Mouse (Mus musculus) small intestine, adult 2 months (tissue): Measurements from ENCODE around the gene Hnrnph3. TPM values are rescaled to one million over a fixed set of nuclear protein-coding genes. Genes with fewer than 3 reads are reported as not detected.

Experiments
- H3K27ac ChIP-seq: fragments of 200-500 bp; 2 replicates; pipeline ENCODE4 v1.5.1; 2012; ENCODE audit warnings: low read depth, low read length, control low read depth, inconsistent platforms; ENCODE audit not compliant: insufficient read depth
- H3K27me3 ChIP-seq: fragments of 200-500 bp; 2 replicates; pipeline ENCODE4 v1.6.1; 2012; ENCODE audit warnings: mild to moderate bottlenecking, moderate library complexity, low read length, inconsistent platforms; ENCODE audit not compliant: control insufficient read depth, insufficient read depth
- H3K36me3 ChIP-seq: fragments of 200-500 bp; 2 replicates; pipeline ENCODE4 v1.6.1; 2012; ENCODE audit warnings: mild to moderate bottlenecking, low read length, control low read depth, inconsistent platforms; ENCODE audit not compliant: control insufficient read depth, insufficient read depth
- H3K4me1 ChIP-seq: fragments of 200-500 bp; 2 replicates; pipeline ENCODE4 v1.6.1; 2012; ENCODE audit warnings: low read length, inconsistent platforms, mixed read lengths; ENCODE audit not compliant: control insufficient read depth, insufficient read depth, insufficient read length
- H3K4me3 ChIP-seq: fragments of 200-500 bp; 2 replicates; pipeline ENCODE4 v1.5.1; 2012; ENCODE audit warnings: low read depth, mild to moderate bottlenecking, control low read depth, inconsistent platforms, low read length, moderate library complexity
- CTCF ChIP-seq: fragments of 200-500 bp; IDR thresholded peaks from 2 replicates; pipeline ENCODE4 v1.5.1; 2012; ENCODE audit warnings: low read depth, mild to moderate bottlenecking, control low read depth, inconsistent platforms, low read length, moderate library complexity, mixed read lengths; ENCODE audit not compliant: insufficient replicate concordance, insufficient read length; ENCODE audit errors: extremely low read depth
- POLR2A ChIP-seq: fragments of 200-500 bp; IDR thresholded peaks from 2 replicates; pipeline ENCODE4 v1.6.1; 2012; ENCODE audit warnings: low read depth, mild to moderate bottlenecking, control low read depth, inconsistent platforms, low read length, moderate library complexity
- WGBS: fragments of 180-500 bp; shearing (Covaris S2); methylation state at CpG from one replicate; pipeline ENCODE4 v1.1.7; 2018; 5-methylcytosine and 5-hydroxymethylcytosine counted together
- polyA plus RNA-seq: library from polyadenylated mRNA; depleted of rRNA; stranded (reverse); fragments of >200 nt; gene quantifications from 2 replicates; pipeline ENCODE4 v1.2.3, GENCODE M21; 2012

Hnrnph3 gene
- polyA plus RNA-seq, 1 experiment: 9.4 TPM

- TF ChIP-seq POLR2A (no peak), CTCF (no peak)
- no peaks in the 10 kb centered on the region for H3K27me3 ChIP-seq
- H3K4me1 ChIP-seq: no peaks in the 10 kb centered on the region
- 84% methylated on average over 6 of the region's 6 CpGs for WGBS
- peaks cover 49% of the 10 kb centered on the region for H3K36me3 ChIP-seq
- no peak overlapping the region for H3K4me3 ChIP-seq
- no peak overlapping the region for H3K27ac ChIP-seq
Measured at GRCm38 (mm10) chr10:63011556-63011955, 12.5 kb downstream of the Hnrnph3 start.

- Histone ChIP-seq H3K4me3 (no peak overlapping the region), H3K27ac (no peak overlapping the region), H3K27me3 (no peaks in the 10 kb centered on the region), H3K4me1 (no peaks in the 10 kb centered on the region), H3K36me3 (peaks cover 44% of the 10 kb centered on the region)
- WGBS: 76% methylated on average over 4 of the region's 4 CpGs
- no peak for TF ChIP-seq CTCF
Measured at GRCm38 (mm10) chr10:63010268-63010667, 13.7 kb downstream of the Hnrnph3 start.

GRCm38 (mm10) chr10:63008193-63008592, 15.8 kb downstream of the Hnrnph3 start:
- Histone ChIP-seq H3K36me3 (peaks cover 44% of the 10 kb centered on the region), H3K27me3 (no peaks in the 10 kb centered on the region), H3K4me1 (no peaks in the 10 kb centered on the region), H3K4me3 (no peak overlapping the region), H3K27ac (no peak overlapping the region)
- TF ChIP-seq POLR2A (no peak), CTCF (no peak)
- 46% methylated on average over 3 of the region's 3 CpGs for WGBS

GRCm38 (mm10) chr10:63004556-63004955, 19.5 kb downstream of the Hnrnph3 start:
- TF ChIP-seq CTCF (no peak), POLR2A (no peak)
- no peaks in the 10 kb centered on the region for H3K27me3 ChIP-seq
- H3K27ac ChIP-seq: no peak overlapping the region
- 93% methylated on average over 9 of the region's 9 CpGs for WGBS
- peaks cover 44% of the 10 kb centered on the region for H3K36me3 ChIP-seq
- no peak overlapping the region for H3K4me3 ChIP-seq
- no peaks in the 10 kb centered on the region for H3K4me1 ChIP-seq

GRCm38 (mm10) chr10:63003252-63003651, 20.8 kb downstream of the Hnrnph3 start:
- WGBS: 77% methylated on average over 9 of the region's 9 CpGs

GRCm38 (mm10) chr10:63000584-63000983, 23.4 kb downstream of the Hnrnph3 start:
- TF ChIP-seq CTCF (no peak), POLR2A (no peak)
- H3K4me3 ChIP-seq: no peak overlapping the region
- peaks cover 47% of the 10 kb centered on the region for H3K36me3 ChIP-seq
- H3K27ac ChIP-seq: no peak overlapping the region
- H3K27me3 ChIP-seq: no peaks in the 10 kb centered on the region
- 76% methylated on average over 9 of the region's 9 CpGs for WGBS
- H3K4me1 ChIP-seq: no peaks in the 10 kb centered on the region

More at GRCm38 (mm10) chr10:63003252-63003651, 20.8 kb downstream of the Hnrnph3 start:
- no peaks in the 10 kb centered on the region for H3K27me3 ChIP-seq
- H3K36me3 ChIP-seq: peaks cover 44% of the 10 kb centered on the region
- H3K27ac ChIP-seq: no peak overlapping the region
- no peaks in the 10 kb centered on the region for H3K4me1 ChIP-seq
- H3K4me3 ChIP-seq: no peak overlapping the region
- no peak for TF ChIP-seq POLR2A
- TF ChIP-seq CTCF: no peak

- Histone ChIP-seq H3K36me3 (peaks cover 51% of the 10 kb centered on the region), H3K27me3 (no peaks in the 10 kb centered on the region), H3K4me1 (no peaks in the 10 kb centered on the region), H3K27ac (no peak overlapping the region), H3K4me3 (no peak overlapping the region)
- WGBS: 64% methylated on average over 4 of the region's 9 CpGs
- TF ChIP-seq CTCF: no peak
Measured at GRCm38 (mm10) chr10:62993991-62994390, 30.0 kb downstream of the Hnrnph3 start.

- no peaks in the 10 kb centered on the region for H3K4me1 ChIP-seq
- H3K4me3 ChIP-seq: no peak overlapping the region
- TF ChIP-seq CTCF (no peak), POLR2A (no peak)
- H3K27ac ChIP-seq: no peak overlapping the region
- 95% methylated on average over 15 of the region's 15 CpGs for WGBS
- no peaks in the 10 kb centered on the region for H3K27me3 ChIP-seq
- H3K36me3 ChIP-seq: peaks cover 38% of the 10 kb centered on the region
Measured at GRCm38 (mm10) chr10:62990636-62991035, 33.4 kb downstream of the Hnrnph3 start.
